Mouse (Mus musculus) ES-E14 (cell line): ENCODE results near the gene Hemgn.

Source experiments
- CHD2 ChIP-seq: IDR thresholded peaks from 2 replicates; pipeline ENCODE4 v1.6.1; 2014; ENCODE audit warnings: mild to moderate bottlenecking, low read depth, low read length, inconsistent platforms
- HCFC1 ChIP-seq: IDR thresholded peaks from 2 replicates; pipeline ENCODE4 v1.6.1; 2012; ENCODE audit warnings: low read length, inconsistent platforms, borderline replicate concordance; ENCODE audit not compliant: insufficient read depth
- MAFK ChIP-seq: IDR thresholded peaks from 2 replicates; pipeline ENCODE4 v1.6.1; 2014; ENCODE audit warnings: mild to moderate bottlenecking, low read depth, low read length, inconsistent platforms; ENCODE audit not compliant: insufficient read depth
- ZNF384 ChIP-seq: IDR thresholded peaks from 2 replicates; pipeline ENCODE4 v1.6.1; 2012; ENCODE audit warnings: low read depth, low read length, inconsistent platforms

DNA sequence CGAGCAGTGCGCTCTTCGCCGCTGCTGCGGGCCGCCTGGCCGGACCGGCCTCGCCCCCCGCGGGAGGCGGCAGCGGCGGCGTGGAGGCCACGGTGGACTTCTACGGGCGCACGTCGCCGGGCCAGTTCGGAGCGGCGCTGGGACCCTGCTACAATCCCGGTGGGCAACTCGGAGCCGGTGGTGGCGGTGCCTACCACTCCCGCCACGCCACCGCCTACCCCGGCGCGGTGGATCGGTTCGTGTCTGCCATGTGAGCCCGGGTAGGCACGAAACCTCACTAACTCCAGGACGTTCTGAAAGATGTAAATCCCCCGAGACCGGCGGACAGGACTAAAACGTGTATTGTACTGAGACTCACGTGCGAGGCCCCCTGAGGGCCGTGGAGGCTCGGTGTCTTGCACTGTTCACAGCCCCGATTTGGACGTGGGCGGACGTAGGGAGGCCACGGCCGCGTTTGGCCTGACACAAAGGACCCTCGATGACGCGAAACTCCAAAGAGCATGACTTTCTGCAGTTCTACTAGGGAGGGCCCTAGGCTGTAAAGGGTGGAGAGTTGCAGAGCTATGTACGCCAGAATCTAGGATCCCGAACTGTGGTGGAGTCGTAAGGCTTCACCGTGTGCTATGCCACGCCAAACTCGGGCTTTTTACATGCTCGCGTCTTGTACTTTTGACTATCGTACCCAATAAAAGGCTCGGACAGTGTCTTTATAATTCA is 68.1 kb downstream of the Hemgn start:
- TF ChIP-seq MAFK: no peak
- no peak for TF ChIP-seq CHD2
- TF ChIP-seq HCFC1: no peak
- TF ChIP-seq ZNF384: no peak
